8 mouse cellular contexts compared by ENCODE assay signal in the genomic region with DNA sequence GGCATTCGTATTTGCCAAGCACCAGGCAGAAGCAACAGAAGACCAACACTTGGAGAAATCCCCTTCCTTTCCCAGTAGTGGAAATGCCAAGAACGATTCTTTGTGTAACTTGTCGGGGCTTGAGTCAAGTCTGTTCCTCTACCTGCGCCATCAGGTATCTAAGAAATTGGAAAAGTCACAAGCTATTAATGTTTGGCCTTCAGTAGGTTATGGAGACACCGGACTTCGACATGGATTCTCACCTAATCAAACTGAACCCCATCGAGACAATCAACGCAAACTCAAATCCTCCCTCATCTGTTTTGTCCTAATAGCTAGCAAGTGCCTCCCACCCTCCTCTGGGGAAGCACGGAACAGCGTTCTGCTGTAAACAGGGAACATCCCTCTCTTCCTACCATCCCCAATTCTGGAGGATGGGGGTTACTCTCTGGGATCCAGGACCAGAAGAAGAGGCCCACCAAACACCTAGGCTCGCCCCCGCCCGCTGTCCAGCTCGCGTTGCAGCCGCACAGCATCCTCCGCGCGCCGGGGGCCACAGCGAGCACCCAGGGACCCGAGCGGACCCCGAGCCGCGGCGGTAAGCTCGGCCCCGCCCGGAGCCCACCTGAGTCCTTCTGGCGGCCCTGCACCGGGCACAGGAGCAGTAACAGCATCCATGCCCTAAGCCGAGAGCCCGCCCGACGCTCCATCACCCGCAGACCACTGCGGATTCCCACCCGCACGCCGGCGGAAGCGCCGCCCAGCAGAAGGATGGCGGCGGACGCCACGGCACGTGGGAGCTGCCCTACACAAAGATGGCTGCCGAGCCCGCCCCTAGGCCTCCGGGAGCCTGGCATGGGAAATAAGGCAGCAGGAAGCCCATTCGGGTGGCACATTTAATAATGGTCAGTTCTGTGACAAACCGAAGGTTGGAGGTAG. TPM values are rescaled to one million over a fixed set of nuclear protein-coding genes. Genes with fewer than 3 reads are reported as not detected.
DNase-seq lines count a peak whose midpoint lies in the region; ATAC-seq lines count a peak whose summit lies in the region.

A gene (minus strand): TSS at position 780 of the 918 bp plus-strand sequence.

- H3K27me3 ChIP-seq in forebrain, embryonic 10.5 days (ENCODE audit: poor library complexity, severe bottlenecking): peaks cover 29% of the 10 kb centered on the region
- H3K27me3 ChIP-seq in heart, embryonic 14.5 days (ENCODE audit: control insufficient read depth, insufficient read depth, low read length): 0 out of 2 replicates have a peak, but pooled peaks cover 8% of the 10 kb centered on the region
- H3K27me3 ChIP-seq in liver, embryonic 13.5 days: peaks cover 22% of the 10 kb centered on the region
- H3K27me3 ChIP-seq in stomach, embryonic 15.5 days (replicated peaks): 0 out of 2 replicates have a peak, but pooled peaks cover 2% of the 10 kb centered on the region

- 3% methylated on average over 54 of the region's 54 CpGs for WGBS in forebrain, embryonic 10.5 days
- 3% methylated on average over 54 of the region's 54 CpGs for WGBS in heart, embryonic 14.5 days
- 2% methylated on average over 54 of the region's 54 CpGs for WGBS in liver, embryonic 13.5 days (ENCODE audit: insufficient replicate concordance)
- WGBS in stomach, embryonic 15.5 days: 2% methylated on average over 54 of the region's 54 CpGs

- peak within 1 kb of the TSS; percentile 90 for H3K4me3 ChIP-seq in forebrain, embryonic 10.5 days
- peak within 1 kb of the TSS; percentile 66 to 82 for H3K4me3 ChIP-seq in heart, embryonic 14.5 days (ENCODE audit: control insufficient read depth in 1 of 2, insufficient read depth in 1 of 2, low read depth in 1 of 2, low read length in 2 of 2)
- H3K4me3 ChIP-seq in liver, embryonic 13.5 days (replicated peaks): peak within 1 kb of the TSS; percentile 84
- H3K4me3 ChIP-seq in stomach, embryonic 15.5 days (replicated peaks): peak within 1 kb of the TSS; percentile 96

- peak; percentile 88 for ATAC-seq in heart, embryonic 14.5 days (ENCODE audit: insufficient number of reproducible peaks, insufficient read depth, low FRiP score, low read depth)
- peak; percentile 81 for ATAC-seq in liver, embryonic 13.5 days (ENCODE audit: low read depth)
- peak; percentile 88 for ATAC-seq in stomach, embryonic 15.5 days (ENCODE audit: insufficient read depth, low FRiP score, low read depth)

- H3K4me2 ChIP-seq in heart, embryonic 14.5 days (ENCODE audit: low read length): peak within 1 kb of the TSS; percentile 83
- peak within 1 kb of the TSS; percentile 95 for H3K4me2 ChIP-seq in liver, embryonic 13.5 days
- H3K4me2 ChIP-seq in stomach, embryonic 15.5 days: peak within 1 kb of the TSS; percentile 91

- DNase-seq in CD4-positive, CD25-positive, alpha-beta regulatory T cell, adult 2 months (ENCODE audit: low read depth, low spot score): peak; percentile 82
- DNase-seq in brain, embryonic 18.5 days (ENCODE audit: low read depth, low spot score): peak; percentile 67
- peak; percentile 81 for DNase-seq in forebrain, embryonic 10.5 days (ENCODE audit: extremely low spot score, low spot score)
- peak; percentile 85 for DNase-seq in kidney, postnatal 14 days
- DNase-seq in liver, embryonic 13.5 days: peak; percentile 52
- peak; percentile 82 for DNase-seq in neural tube, embryonic 10.5 days (ENCODE audit: extremely low spot score, low spot score)

- peak within 1 kb of the TSS; percentile 95 for H3K27ac ChIP-seq in forebrain, embryonic 10.5 days
- H3K27ac ChIP-seq in heart, embryonic 14.5 days (replicated peaks in 1 of 2; ENCODE audit: control insufficient read depth in 1 of 2, insufficient read depth in 1 of 2, low read depth in 2 of 2, low read length in 2 of 2): no peak within 1 kb of the TSS
- H3K27ac ChIP-seq in liver, embryonic 13.5 days: no peak within 1 kb of the TSS
- H3K27ac ChIP-seq in stomach, embryonic 15.5 days: no peak within 1 kb of the TSS

- peaks cover 24% of the 10 kb centered on the region for H3K4me1 ChIP-seq in forebrain, embryonic 10.5 days
- H3K4me1 ChIP-seq in heart, embryonic 14.5 days (ENCODE audit: control insufficient read depth in 2 of 2, insufficient read depth in 2 of 2, low read length in 2 of 2): peaks cover 0 to 9% of the 10 kb centered on the region in 2 experiments; a peak in 3 of 4 replicates
- H3K4me1 ChIP-seq in liver, embryonic 13.5 days (replicated peaks): peaks cover 23% of the 10 kb centered on the region
- 0 out of 2 replicates have a peak, but pooled peaks cover 8% of the 10 kb centered on the region for H3K4me1 ChIP-seq in stomach, embryonic 15.5 days

- no peaks in the 10 kb centered on the region; the same call in 1 of the 2 replicates for H3K9me3 ChIP-seq in forebrain, embryonic 10.5 days
- no peaks in the 10 kb centered on the region for H3K9me3 ChIP-seq in heart, embryonic 14.5 days (ENCODE audit: control insufficient read depth, low read length)
- H3K9me3 ChIP-seq in liver, embryonic 13.5 days (replicated peaks): no peaks in the 10 kb centered on the region
- H3K9me3 ChIP-seq in stomach, embryonic 15.5 days: no peaks in the 10 kb centered on the region

- H3K36me3 ChIP-seq in forebrain, embryonic 10.5 days (replicated peaks): peaks cover 38% of the 10 kb centered on the region
- H3K36me3 ChIP-seq in heart, embryonic 14.5 days (ENCODE audit: control insufficient read depth, insufficient read depth, low read length): peaks cover 31% of the 10 kb centered on the region
- peaks cover 7% of the 10 kb centered on the region; the same call in 1 of the 2 replicates for H3K36me3 ChIP-seq in liver, embryonic 13.5 days
- H3K36me3 ChIP-seq in stomach, embryonic 15.5 days: peaks cover 12% of the 10 kb centered on the region; the same call in 1 of the 2 replicates

- H3K9ac ChIP-seq in heart, embryonic 14.5 days (ENCODE audit: low read length): peak within 1 kb of the TSS; percentile 83
- peak within 1 kb of the TSS; percentile 79 for H3K9ac ChIP-seq in liver, embryonic 13.5 days
- peak within 1 kb of the TSS; percentile 86 for H3K9ac ChIP-seq in stomach, embryonic 15.5 days

RNA-seq across cellular contexts. Expression of the gene that starts here (rescaled TPM):
- polyA plus RNA-seq in forebrain, embryonic 10.5 days (2016; fragmentation: Nextera tagmentation; extraction: Ambion mirVana): 69.8 and 72.2 TPM in 2 replicates
- 29.1 and 30.4 TPM in 2 replicates for polyA plus RNA-seq in heart, embryonic 14.5 days (2014; fragmentation: Nextera tagmentation; extraction: Ambion mirVana)
- 11.7 and 13.1 TPM in 2 replicates for polyA plus RNA-seq in liver, embryonic 13.5 days (2015; fragmentation: Nextera tagmentation; extraction: Ambion mirVana)
- 41.8 and 44.7 TPM in 2 replicates for polyA plus RNA-seq in stomach, embryonic 15.5 days (2015; fragmentation: Nextera tagmentation; extraction: Ambion mirVana)
